Mouse (Mus musculus) CH12.LX (cell line): ENCODE results near the gene Tbl3.
A peak's percentile ranks its signal among the peaks of the same experiment; 100 is the strongest.

Experiments used
- MXI1 ChIP-seq: IDR thresholded peaks from 2 replicates; pipeline ENCODE4 v1.6.1; 2011; ENCODE audit warnings: mild to moderate bottlenecking, low read depth, low read length, improper control_type of control experiment
- RAD21 ChIP-seq: IDR thresholded peaks from 2 replicates; pipeline ENCODE4 v1.6.1; 2011; ENCODE audit warnings: low read depth, mild to moderate bottlenecking, low read length, improper control_type of control experiment, moderate library complexity

- TF ChIP-seq RAD21, result no peak
- peak; percentile 99 for TF ChIP-seq MXI1
Observed at GRCm38 (mm10) chr17:24706982-24707800, at the start of gene Tbl3.
